Mouse (Mus musculus) MEL-GATA-1-ER (cell line): ENCODE measurements around the gene Pdcl2.

ENCODE experiments used
- DNase-seq: peaks from one replicate; pipeline ENCODE4 v3.0.0-alpha.2; 2012; ENCODE audit warnings: low read depth; ENCODE audit errors: extremely low read depth

The Pdcl2 gene

GRCm38 (mm10) chr5:76303745-76304451, 27.1 kb downstream of the Pdcl2 start:
- no peak for DNase-seq

GRCm38 (mm10) chr5:76303379-76303744, 27.6 kb downstream of the Pdcl2 start:
- DNase-seq, result no peak

GRCm38 (mm10) chr5:76302009-76302408, 28.9 kb downstream of the Pdcl2 start:
- DNase-seq, result no peak

- no peak for DNase-seq
These were observed 41.7 kb downstream of the Pdcl2 start for GRCm38 (mm10) chr5:76289234-76289691.

- no peak for DNase-seq
These were observed 42.7 kb downstream of the Pdcl2 start for GRCm38 (mm10) chr5:76288256-76288655.

- DNase-seq, result no peak
These were observed 43.9 kb downstream of the Pdcl2 start for GRCm38 (mm10) chr5:76287062-76287461.

- no peak for DNase-seq
These were observed 45.3 kb downstream of the Pdcl2 start for GRCm38 (mm10) chr5:76285699-76286098.

- peak; percentile 53 for DNase-seq
These were observed 47.1 kb downstream of the Pdcl2 start for GRCm38 (mm10) chr5:76283890-76284289.

- DNase-seq, result peak; percentile 33
These were observed 56.0 kb downstream of the Pdcl2 start for GRCm38 (mm10) chr5:76274977-76275376.
